Comparison of ENCODE assay signal across 21 mouse cellular contexts in the genomic region with DNA sequence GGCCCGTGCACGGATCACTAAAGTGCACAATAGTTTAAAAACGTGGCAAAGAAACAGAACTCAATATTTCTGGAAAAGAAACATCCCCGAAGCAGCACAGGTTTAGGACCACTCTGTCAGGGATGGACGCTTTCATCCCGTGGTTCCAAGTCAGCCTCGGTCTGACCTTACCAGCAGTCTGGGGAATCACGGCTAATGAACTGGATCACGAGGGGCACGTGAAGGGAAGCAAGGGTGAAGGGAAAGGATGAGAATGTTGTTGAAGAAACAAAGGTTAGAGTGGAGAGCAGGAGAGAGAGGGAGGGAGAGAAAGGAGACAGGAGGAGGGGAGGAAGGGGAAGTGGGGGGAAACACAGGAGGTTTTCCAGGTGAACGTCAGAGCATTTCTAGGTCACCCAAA.
"Had no signal": no experiment of that assay in that cellular context is flagged by ENCODE, and none has a peak within 500 bp of the region (broad histone marks: within the 10 kb centered on the region; RNA-seq: fewer than 3 reads in every experiment).

No protein-coding gene starts in this region.

- H3K9me3 ChIP-seq: heart, embryonic 13.5 days; heart, embryonic 15.5 days; hindbrain, embryonic 13.5 days; hindbrain, embryonic 15.5 days; limb, embryonic 13.5 days; limb, embryonic 15.5 days; liver, embryonic 12.5 days had no signal

- H3K27me3 ChIP-seq: heart, embryonic 13.5 days; heart, embryonic 15.5 days; hindbrain, embryonic 15.5 days; limb, embryonic 13.5 days; limb, embryonic 15.5 days had no signal

- DNase-seq: gastrocnemius, postnatal 14 days; gastrocnemius, postnatal 36 days; heart, adult 11 months; heart, adult 2 months; heart, postnatal 14 days; heart, postnatal 36 days; kidney, adult 8-10 months; kidney, postnatal 10 days; layer of hippocampus, adult 9-11 months; layer of hippocampus, postnatal 36 days; left cerebral cortex, postnatal 4 days; lung, adult 18-20 months had no signal

- H3K4me3 ChIP-seq: heart, adult 2 months; heart, embryonic 13.5 days; heart, embryonic 15.5 days; hindbrain, embryonic 13.5 days; hindbrain, embryonic 15.5 days; limb, embryonic 13.5 days; limb, embryonic 15.5 days; liver, embryonic 12.5 days had no signal

- H3K36me3 ChIP-seq: heart, embryonic 13.5 days; heart, embryonic 15.5 days; hindbrain, embryonic 13.5 days; hindbrain, embryonic 15.5 days; limb, embryonic 13.5 days; limb, embryonic 15.5 days; liver, embryonic 12.5 days had no signal

- H3K27ac ChIP-seq: heart, adult 2 months; hindbrain, embryonic 13.5 days; hindbrain, embryonic 15.5 days; hindbrain, postnatal 0 days; limb, embryonic 13.5 days; limb, embryonic 15.5 days; liver, embryonic 12.5 days; liver, embryonic 14.5 days had no signal
